Mouse (Mus musculus) kidney, postnatal 0 days (tissue): ENCODE measurements around the gene Mettl17. TPM values are rescaled to one million over a fixed set of nuclear protein-coding genes. Genes with fewer than 3 reads are reported as not detected.

ENCODE experiments used
- ATAC-seq: fragments of 200-750 bp; cut with Nextera tagmentation; replicated peaks from 2 replicates; pipeline ENCODE4 v1.8.0; 2017; ENCODE audit warnings: low read depth, moderate number of reproducible peaks, moderate TSS enrichment, moderate library complexity; ENCODE audit not compliant: low FRiP score
- DNase-seq: peaks from one replicate; pipeline ENCODE4 v3.0.0-alpha.2; 2016; ENCODE audit warnings: low spot score
- H3K27ac ChIP-seq: fragments of 300-500 bp; sonication (generic); 2 replicates; pipeline ENCODE4 v1.5.1; 2014; ENCODE audit warnings: mild to moderate bottlenecking
- H3K27me3 ChIP-seq: fragments of 300-500 bp; sonication (generic); 2 replicates; pipeline ENCODE4 v1.6.1; 2014; ENCODE audit warnings: low read length, mixed read lengths; ENCODE audit not compliant: insufficient read depth
- H3K36me3 ChIP-seq: fragments of 300-500 bp; sonication (generic); 2 replicates; pipeline ENCODE4 v1.6.1; 2014; ENCODE audit warnings: low read length, mixed read lengths; ENCODE audit not compliant: insufficient read depth
- H3K4me1 ChIP-seq: fragments of 300-500 bp; sonication (generic); replicated peaks from 2 replicates; pipeline ENCODE4 v1.6.1; 2014; ENCODE audit warnings: antibody characterized with exemption, low read length, mixed read lengths; ENCODE audit not compliant: insufficient read depth
- H3K4me2 ChIP-seq: fragments of 300-500 bp; sonication (generic); 2 replicates; pipeline ENCODE4 v1.6.1; 2014; ENCODE audit warnings: mild to moderate bottlenecking, low read length, moderate library complexity, mixed read lengths
- H3K4me3 ChIP-seq: fragments of 300-500 bp; sonication (generic); replicated peaks from 2 replicates; pipeline ENCODE4 v1.5.1; 2014; ENCODE audit warnings: low read depth, low read length
- H3K9ac ChIP-seq: fragments of 300-500 bp; sonication (generic); 2 replicates; pipeline ENCODE4 v1.6.1; 2014; ENCODE audit warnings: low read depth, low read length
- H3K9me3 ChIP-seq: fragments of 300-500 bp; sonication (generic); replicated peaks from 2 replicates; pipeline ENCODE4 v1.6.1; 2016; ENCODE audit warnings: low read length, inconsistent platforms, mixed read lengths
- CTCF ChIP-seq: IDR thresholded peaks from 2 replicates; pipeline ENCODE4 v1.5.1; 2016; ENCODE audit warnings: antibody characterized with exemption, low read depth, mild to moderate bottlenecking, moderate library complexity
- WGBS: fragments of 180-500 bp; shearing (Covaris S2); extraction: QIAGEN DNeasy Blood & Tissue Kit; methylation state at CpG from one replicate; pipeline ENCODE4 v1.1.7; 2014; 5-methylcytosine and 5-hydroxymethylcytosine counted together
- microRNA-seq: library from miRNA; unstranded; fragments of <30 nt; microRNA quantifications from one replicate; pipeline ENCODE4, GENCODE M21; 2016
- polyA plus RNA-seq: library from polyadenylated mRNA; unstranded; fragments of >200 nt; fragmentation: Nextera tagmentation; extraction: Ambion mirVana; gene quantifications from 2 replicates; pipeline ENCODE4 v1.2.1, GENCODE M21; 2015

Gene Mettl17
- polyA plus RNA-seq, 1 experiment from 2014 or later = 46.3 TPM

- Histone ChIP-seq H3K36me3 (no peaks in the 10 kb centered on the region), H3K4me2 (no peak overlapping the region), H3K4me1 (no peaks in the 10 kb centered on the region; the same call in 1 of the 2 replicates), H3K9ac (no peak overlapping the region), H3K9me3 (no peaks in the 10 kb centered on the region), H3K27ac (0 out of 2 replicates have a peak overlapping the region, but pooled peaks have one; percentile 1), H3K27me3 (no peaks in the 10 kb centered on the region), H3K4me3 (no peak overlapping the region)
- WGBS = 36% methylated on average over 10 of the region's 10 CpGs
- no peak for ATAC-seq
- no peak for DNase-seq
- TF ChIP-seq CTCF = no peak
Measured at GRCm38 (mm10) chr14:51932092-51933020, 47.7 kb downstream of the Mettl17 start.

DNA sequence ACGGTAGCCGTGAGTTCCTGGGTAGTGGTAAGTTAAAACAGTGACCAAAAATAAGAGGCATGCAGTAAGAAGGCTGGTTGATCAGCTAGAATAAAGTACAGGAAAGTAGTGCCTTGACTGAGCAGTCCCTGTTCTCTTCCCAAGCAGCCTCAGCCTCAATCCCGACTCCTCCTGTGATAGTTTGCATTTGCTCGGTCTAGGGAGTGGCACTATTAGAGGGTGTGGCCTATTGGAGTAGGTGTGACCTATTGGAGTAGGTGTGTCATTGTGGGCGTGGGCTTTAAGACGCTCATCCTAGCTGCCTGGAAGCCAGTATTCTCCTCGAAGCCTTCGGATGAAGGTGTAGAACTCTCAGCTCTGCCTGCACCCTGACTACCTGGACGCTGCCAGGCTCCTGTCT is 54.4 kb downstream of the Mettl17 start:
- no peaks in the 10 kb centered on the region for H3K36me3 ChIP-seq
- no peak for TF ChIP-seq CTCF

GRCm38 (mm10) chr14:51940944-51941560 is 56.4 kb downstream of the Mettl17 start:
- Histone ChIP-seq H3K9me3 (no peaks in the 10 kb centered on the region), H3K27ac (no peak overlapping the region; the same call in 1 of the 2 replicates), H3K4me3 (no peak overlapping the region), H3K4me2 (no peak overlapping the region), H3K4me1 (no peaks in the 10 kb centered on the region), H3K27me3 (no peaks in the 10 kb centered on the region), H3K9ac (no peak overlapping the region), H3K36me3 (no peaks in the 10 kb centered on the region)
- no peak for TF ChIP-seq CTCF
- 22% methylated on average over 8 of the region's 8 CpGs for WGBS
- peak; percentile 74 for DNase-seq
- no peak; the same call in 1 of the 2 replicates for ATAC-seq

More for the DNA sequence above, 54.4 kb downstream of the Mettl17 start:
- no peaks in the 10 kb centered on the region for H3K27me3 ChIP-seq
- ATAC-seq = no peak
- H3K27ac ChIP-seq = no peak overlapping the region
- no peaks in the 10 kb centered on the region for H3K9me3 ChIP-seq
- no peak overlapping the region for H3K4me3 ChIP-seq
- WGBS = 86% methylated on average over 9 of the region's 9 CpGs
- no peaks in the 10 kb centered on the region for H3K4me1 ChIP-seq
- H3K9ac ChIP-seq = no peak overlapping the region
- no peak overlapping the region for H3K4me2 ChIP-seq
- no peak for DNase-seq

- no peak for TF ChIP-seq CTCF
- Histone ChIP-seq H3K27me3 (no peaks in the 10 kb centered on the region), H3K9me3 (no peaks in the 10 kb centered on the region), H3K9ac (no peak overlapping the region), H3K4me3 (no peak overlapping the region), H3K4me2 (no peak overlapping the region), H3K27ac (no peak overlapping the region), H3K4me1 (no peaks in the 10 kb centered on the region), H3K36me3 (no peaks in the 10 kb centered on the region)
- ATAC-seq (no peak), DNase-seq (no peak)
- 60% methylated on average over 9 of the region's 9 CpGs for WGBS
Measured at GRCm38 (mm10) chr14:51941577-51941976, 56.9 kb downstream of the Mettl17 start.

GRCm38 (mm10) chr14:51942236-51942635 is 57.6 kb downstream of the Mettl17 start:
- ATAC-seq (no peak), DNase-seq (no peak)
- Histone ChIP-seq H3K27ac (no peak overlapping the region), H3K4me1 (no peaks in the 10 kb centered on the region), H3K4me2 (no peak overlapping the region), H3K4me3 (no peak overlapping the region), H3K27me3 (no peaks in the 10 kb centered on the region), H3K9ac (no peak overlapping the region), H3K36me3 (no peaks in the 10 kb centered on the region), H3K9me3 (no peaks in the 10 kb centered on the region)
- 38% methylated on average over 7 of the region's 7 CpGs for WGBS
- no peak for TF ChIP-seq CTCF

Small RNA genes within 50 kb of the gene (microRNA-seq; reads per million reads assigned to microRNA genes)
- gene Gm27375 = not detected

Other genes starting within 250 kb of the Mettl17 start
- gene Gm4181, start 249.2 kb upstream of the Mettl17 start, polyA plus RNA-seq = not detected in 2 replicates
- gene Gm17079, start 189.4 kb upstream of the Mettl17 start, polyA plus RNA-seq = not detected in 2 replicates
- not detected in 2 replicates for gene Gm5800, start 167.7 kb upstream of the Mettl17 start, polyA plus RNA-seq
- gene Ang4, start 111.3 kb upstream of the Mettl17 start, polyA plus RNA-seq = 0.28 and 0.33 TPM in 2 replicates
- gene AY358078, start 84.8 kb upstream of the Mettl17 start, polyA plus RNA-seq = not detected in 2 replicates
- gene Ear6, start 31.1 kb upstream of the Mettl17 start, polyA plus RNA-seq = not detected in 2 replicates
- gene Slc39a2, start 8.0 kb downstream of the Mettl17 start, polyA plus RNA-seq = 0.12 and 0.15 TPM in 2 replicates
- 89.2 and 95.3 TPM in 2 replicates for gene Ndrg2, start 29.3 kb downstream of the Mettl17 start, polyA plus RNA-seq
- not detected in 2 replicates for gene Tppp2, start 33.6 kb downstream of the Mettl17 start, polyA plus RNA-seq
- gene Rnase13, start 37.9 kb downstream of the Mettl17 start, polyA plus RNA-seq = not detected in 2 replicates
- gene Arhgef40, start 99.9 kb downstream of the Mettl17 start, polyA plus RNA-seq = 58.0 and 61.3 TPM in 2 replicates
- gene Tmem253, start 130.8 kb downstream of the Mettl17 start, polyA plus RNA-seq = 1.7 and 2.3 TPM in 2 replicates
- gene Zfp219, start 135.9 kb downstream of the Mettl17 start, polyA plus RNA-seq = 34.0 and 35.8 TPM in 2 replicates
- not detected in 2 replicates for gene Olfr221, start 157.6 kb downstream of the Mettl17 start, polyA plus RNA-seq
- gene Hnrnpc, start 219.2 kb downstream of the Mettl17 start, polyA plus RNA-seq = 367 and 400 TPM in 2 replicates
- 51.1 and 51.2 TPM in 2 replicates for gene Rpgrip1, start 225.9 kb downstream of the Mettl17 start, polyA plus RNA-seq